Mouse (Mus musculus): Measurements from ENCODE around the gene Dnah10. TPM values are rescaled to one million over a fixed set of nuclear protein-coding genes. Genes with fewer than 3 reads are reported as not detected.

Dnah10 gene
- polyA plus RNA-seq (2014; fragmentation: Nextera tagmentation; extraction: Ambion mirVana): 0.36 and 0.52 TPM in 2 replicates

GRCm38 (mm10) chr5:124724997-124725396 is at the start of gene Dnah10:
Gene Dnah10, plus strand, starts transcription at chr5:124725085.
- Histone ChIP-seq H3K27ac (ENCODE audit: low read depth, low read length) (no peak within 1 kb of the TSS), H3K4me1 (replicated peaks; ENCODE audit: control insufficient read depth, insufficient read depth, low read length) (no peaks in the 10 kb centered on the region), H3K36me3 (ENCODE audit: control insufficient read depth, insufficient read depth, low read length) (0 out of 2 replicates have a peak, but pooled peaks cover under 1% of the 10 kb centered on the region), H3K9me3 (ENCODE audit: control insufficient read depth, low read length) (no peaks in the 10 kb centered on the region), H3K4me2 (replicated peaks; ENCODE audit: low read depth, low read length) (no peak within 1 kb of the TSS), H3K9ac (ENCODE audit: low read depth, low read length) (no peak within 1 kb of the TSS), H3K27me3 (ENCODE audit: control insufficient read depth, insufficient read depth, low read length) (no peaks in the 10 kb centered on the region; the same call in 1 of the 2 replicates), H3K4me3 (ENCODE audit: low read depth, low read length) (no peak within 1 kb of the TSS)
- peak; percentile 50 for DNase-seq (ENCODE audit: low spot score)
- 11% methylated on average over 29 of the region's 29 CpGs for WGBS
- ATAC-seq (ENCODE audit: low FRiP score): peak; percentile 63; the same call in 1 of the 2 replicates

GRCm38 (mm10) chr5:124713741-124714140 is 11.1 kb upstream of the Dnah10 start:
- 95% methylated on average over 5 of the region's 5 CpGs for WGBS
- ATAC-seq (ENCODE audit: low FRiP score) (no peak), DNase-seq (ENCODE audit: low spot score) (no peak)
- H3K4me3 ChIP-seq (ENCODE audit: low read depth, low read length): no peak overlapping the region
- H3K9me3 ChIP-seq (ENCODE audit: control insufficient read depth, low read length): no peaks in the 10 kb centered on the region
- no peak overlapping the region for H3K27ac ChIP-seq (ENCODE audit: low read depth, low read length)
- no peak overlapping the region for H3K4me2 ChIP-seq (replicated peaks; ENCODE audit: low read depth, low read length)
- no peaks in the 10 kb centered on the region for H3K27me3 ChIP-seq (ENCODE audit: control insufficient read depth, insufficient read depth, low read length)
- peaks cover 13% of the 10 kb centered on the region for H3K36me3 ChIP-seq (ENCODE audit: control insufficient read depth, insufficient read depth, low read length)
- H3K4me1 ChIP-seq (replicated peaks; ENCODE audit: control insufficient read depth, insufficient read depth, low read length): no peaks in the 10 kb centered on the region
- H3K9ac ChIP-seq (ENCODE audit: low read depth, low read length): no peak overlapping the region

- Histone ChIP-seq H3K36me3 (ENCODE audit: control insufficient read depth, insufficient read depth, low read length) (peaks cover 18% of the 10 kb centered on the region), H3K4me2 (replicated peaks; ENCODE audit: low read depth, low read length) (no peak overlapping the region), H3K27me3 (ENCODE audit: control insufficient read depth, insufficient read depth, low read length) (no peaks in the 10 kb centered on the region), H3K4me1 (replicated peaks; ENCODE audit: control insufficient read depth, insufficient read depth, low read length) (no peaks in the 10 kb centered on the region), H3K9me3 (ENCODE audit: control insufficient read depth, low read length) (no peaks in the 10 kb centered on the region), H3K4me3 (ENCODE audit: low read depth, low read length) (no peak overlapping the region), H3K27ac (ENCODE audit: low read depth, low read length) (no peak overlapping the region), H3K9ac (ENCODE audit: low read depth, low read length) (no peak overlapping the region)
- 95% methylated on average over 8 of the region's 8 CpGs for WGBS
- DNase-seq (ENCODE audit: low spot score): no peak
- no peak for ATAC-seq (ENCODE audit: low FRiP score)
Measured at GRCm38 (mm10) chr5:124715135-124715534, 9.8 kb upstream of the Dnah10 start.

- 93% methylated on average over 11 of the region's 11 CpGs for WGBS
Measured at GRCm38 (mm10) chr5:124717969-124718368, 6.9 kb upstream of the Dnah10 start.

GRCm38 (mm10) chr5:124718396-124718795 is 6.5 kb upstream of the Dnah10 start:
- no peak overlapping the region for H3K4me3 ChIP-seq (ENCODE audit: low read depth, low read length)
- no peaks in the 10 kb centered on the region for H3K4me1 ChIP-seq (replicated peaks; ENCODE audit: control insufficient read depth, insufficient read depth, low read length)
- WGBS: 90% methylated on average over 7 of the region's 7 CpGs
- no peak overlapping the region for H3K4me2 ChIP-seq (replicated peaks; ENCODE audit: low read depth, low read length)
- peaks cover 15% of the 10 kb centered on the region for H3K36me3 ChIP-seq (ENCODE audit: control insufficient read depth, insufficient read depth, low read length)
- H3K27ac ChIP-seq (ENCODE audit: low read depth, low read length): no peak overlapping the region
- H3K27me3 ChIP-seq (ENCODE audit: control insufficient read depth, insufficient read depth, low read length): no peaks in the 10 kb centered on the region
- ATAC-seq (ENCODE audit: low FRiP score) (no peak), DNase-seq (ENCODE audit: low spot score) (no peak)
- no peak overlapping the region for H3K9ac ChIP-seq (ENCODE audit: low read depth, low read length)
- H3K9me3 ChIP-seq (ENCODE audit: control insufficient read depth, low read length): no peaks in the 10 kb centered on the region

More at GRCm38 (mm10) chr5:124717969-124718368, 6.9 kb upstream of the Dnah10 start:
- H3K4me2 ChIP-seq (replicated peaks; ENCODE audit: low read depth, low read length): no peak overlapping the region
- no peak overlapping the region for H3K9ac ChIP-seq (ENCODE audit: low read depth, low read length)
- H3K4me1 ChIP-seq (replicated peaks; ENCODE audit: control insufficient read depth, insufficient read depth, low read length): no peaks in the 10 kb centered on the region
- no peaks in the 10 kb centered on the region for H3K9me3 ChIP-seq (ENCODE audit: control insufficient read depth, low read length)
- H3K27me3 ChIP-seq (ENCODE audit: control insufficient read depth, insufficient read depth, low read length): no peaks in the 10 kb centered on the region
- H3K4me3 ChIP-seq (ENCODE audit: low read depth, low read length): no peak overlapping the region
- no peak overlapping the region for H3K27ac ChIP-seq (ENCODE audit: low read depth, low read length)
- no peak for ATAC-seq (ENCODE audit: low FRiP score)
- H3K36me3 ChIP-seq (ENCODE audit: control insufficient read depth, insufficient read depth, low read length): peaks cover 15% of the 10 kb centered on the region
- no peak for DNase-seq (ENCODE audit: low spot score)

GRCm38 (mm10) chr5:124723125-124723524 is 1.8 kb upstream of the Dnah10 start:
- 89% methylated on average over 6 of the region's 6 CpGs for WGBS
- no peak overlapping the region for H3K4me2 ChIP-seq (replicated peaks; ENCODE audit: low read depth, low read length)
- no peak overlapping the region for H3K9ac ChIP-seq (ENCODE audit: low read depth, low read length)
- peaks cover 9% of the 10 kb centered on the region for H3K36me3 ChIP-seq (ENCODE audit: control insufficient read depth, insufficient read depth, low read length)
- no peak overlapping the region for H3K27ac ChIP-seq (ENCODE audit: low read depth, low read length)
- H3K9me3 ChIP-seq (ENCODE audit: control insufficient read depth, low read length): no peaks in the 10 kb centered on the region
- DNase-seq (ENCODE audit: low spot score) (no peak), ATAC-seq (ENCODE audit: low FRiP score) (no peak)
- H3K4me1 ChIP-seq (replicated peaks; ENCODE audit: control insufficient read depth, insufficient read depth, low read length): no peaks in the 10 kb centered on the region
- H3K27me3 ChIP-seq (ENCODE audit: control insufficient read depth, insufficient read depth, low read length): no peaks in the 10 kb centered on the region
- H3K4me3 ChIP-seq (ENCODE audit: low read depth, low read length): no peak overlapping the region

- Histone ChIP-seq H3K27me3 (ENCODE audit: control insufficient read depth, insufficient read depth, low read length) (no peaks in the 10 kb centered on the region; the same call in 1 of the 2 replicates), H3K4me3 (ENCODE audit: low read depth, low read length) (peak overlapping the region; percentile 21; the same call in 1 of the 2 replicates), H3K4me2 (replicated peaks; ENCODE audit: low read depth, low read length) (peak overlapping the region; percentile 20), H3K36me3 (ENCODE audit: control insufficient read depth, insufficient read depth, low read length) (no peaks in the 10 kb centered on the region), H3K9me3 (ENCODE audit: control insufficient read depth, low read length) (no peaks in the 10 kb centered on the region), H3K4me1 (replicated peaks; ENCODE audit: control insufficient read depth, insufficient read depth, low read length) (no peaks in the 10 kb centered on the region), H3K9ac (ENCODE audit: low read depth, low read length) (no peak overlapping the region), H3K27ac (ENCODE audit: low read depth, low read length) (no peak overlapping the region)
- WGBS: 19% methylated on average over 21 of the region's 21 CpGs
- no peak for ATAC-seq (ENCODE audit: low FRiP score)
- DNase-seq (ENCODE audit: low spot score): peak; percentile 2
Measured at GRCm38 (mm10) chr5:124729662-124730206, 4.8 kb downstream of the Dnah10 start.

GRCm38 (mm10) chr5:124733961-124734360 is 9.1 kb downstream of the Dnah10 start:
- Histone ChIP-seq H3K27ac (ENCODE audit: low read depth, low read length) (no peak overlapping the region), H3K36me3 (ENCODE audit: control insufficient read depth, insufficient read depth, low read length) (no peaks in the 10 kb centered on the region), H3K4me3 (ENCODE audit: low read depth, low read length) (no peak overlapping the region), H3K9me3 (ENCODE audit: control insufficient read depth, low read length) (no peaks in the 10 kb centered on the region), H3K4me1 (replicated peaks; ENCODE audit: control insufficient read depth, insufficient read depth, low read length) (no peaks in the 10 kb centered on the region), H3K4me2 (replicated peaks; ENCODE audit: low read depth, low read length) (no peak overlapping the region), H3K27me3 (ENCODE audit: control insufficient read depth, insufficient read depth, low read length) (no peaks in the 10 kb centered on the region; the same call in 1 of the 2 replicates), H3K9ac (ENCODE audit: low read depth, low read length) (no peak overlapping the region)
- 87% methylated on average over 12 of the region's 12 CpGs for WGBS
- DNase-seq (ENCODE audit: low spot score) (no peak), ATAC-seq (ENCODE audit: low FRiP score) (no peak)

- 96% methylated on average over 21 of the region's 21 CpGs for WGBS
- ATAC-seq (ENCODE audit: low FRiP score): no peak
- H3K36me3 ChIP-seq (ENCODE audit: control insufficient read depth, insufficient read depth, low read length): no peaks in the 10 kb centered on the region
- H3K9ac ChIP-seq (ENCODE audit: low read depth, low read length): no peak overlapping the region
- H3K4me1 ChIP-seq (replicated peaks; ENCODE audit: control insufficient read depth, insufficient read depth, low read length): no peaks in the 10 kb centered on the region
- no peak overlapping the region for H3K27ac ChIP-seq (ENCODE audit: low read depth, low read length)
- no peak overlapping the region for H3K4me2 ChIP-seq (replicated peaks; ENCODE audit: low read depth, low read length)
- no peak overlapping the region for H3K4me3 ChIP-seq (ENCODE audit: low read depth, low read length)
- no peak for DNase-seq (ENCODE audit: low spot score)
- H3K27me3 ChIP-seq (ENCODE audit: control insufficient read depth, insufficient read depth, low read length): no peaks in the 10 kb centered on the region
- no peaks in the 10 kb centered on the region for H3K9me3 ChIP-seq (ENCODE audit: control insufficient read depth, low read length)
Measured at GRCm38 (mm10) chr5:124741898-124742599, 17.2 kb downstream of the Dnah10 start.

Measured in hindbrain, embryonic 11.5 days (tissue).